Mouse (Mus musculus) frontal cortex, adult (tissue): ENCODE measurements around the gene Casp3.

Experiments used
- ATAC-seq: cut with Nextera tagmentation; 2 replicates; pipeline ENCODE4 v1.9.2; 2017; ENCODE audit warnings: mild to moderate bottlenecking, moderate library complexity, mixed read lengths; ENCODE audit not compliant: low TSS enrichment

The Casp3 gene

DNA sequence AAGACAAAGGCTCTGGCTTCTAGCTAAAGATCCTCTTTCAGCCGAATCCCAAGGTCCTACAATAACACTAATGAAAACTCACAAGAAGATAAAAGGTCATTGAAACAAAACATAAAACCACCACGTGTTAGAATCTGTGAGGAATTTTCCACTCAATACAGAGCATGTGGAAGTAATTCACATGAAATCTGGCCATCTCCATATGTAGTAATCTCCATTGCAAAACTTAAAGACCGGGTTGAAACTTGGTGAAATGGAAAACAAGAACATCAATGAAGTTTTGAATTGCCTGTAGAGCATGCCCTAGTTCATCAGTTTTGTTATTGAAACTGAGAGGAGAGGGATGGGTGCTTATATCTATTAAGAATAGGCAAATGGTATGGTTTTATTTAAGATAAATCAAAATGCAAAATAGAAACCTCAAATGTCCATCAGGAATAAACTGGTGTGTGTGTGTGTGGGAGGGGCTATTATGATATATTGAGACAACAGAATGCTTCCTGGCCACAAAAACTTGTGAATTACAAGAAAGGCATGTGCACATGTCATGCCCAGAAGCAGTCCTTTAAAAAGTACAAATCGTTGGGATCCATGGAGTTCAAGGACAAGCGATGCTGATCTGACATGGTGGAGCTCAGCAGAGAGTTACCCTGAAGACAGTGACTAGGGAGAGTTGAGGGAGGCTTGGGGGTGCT is 63.7 kb downstream of the Casp3 start:
- ATAC-seq = no peak

DNA sequence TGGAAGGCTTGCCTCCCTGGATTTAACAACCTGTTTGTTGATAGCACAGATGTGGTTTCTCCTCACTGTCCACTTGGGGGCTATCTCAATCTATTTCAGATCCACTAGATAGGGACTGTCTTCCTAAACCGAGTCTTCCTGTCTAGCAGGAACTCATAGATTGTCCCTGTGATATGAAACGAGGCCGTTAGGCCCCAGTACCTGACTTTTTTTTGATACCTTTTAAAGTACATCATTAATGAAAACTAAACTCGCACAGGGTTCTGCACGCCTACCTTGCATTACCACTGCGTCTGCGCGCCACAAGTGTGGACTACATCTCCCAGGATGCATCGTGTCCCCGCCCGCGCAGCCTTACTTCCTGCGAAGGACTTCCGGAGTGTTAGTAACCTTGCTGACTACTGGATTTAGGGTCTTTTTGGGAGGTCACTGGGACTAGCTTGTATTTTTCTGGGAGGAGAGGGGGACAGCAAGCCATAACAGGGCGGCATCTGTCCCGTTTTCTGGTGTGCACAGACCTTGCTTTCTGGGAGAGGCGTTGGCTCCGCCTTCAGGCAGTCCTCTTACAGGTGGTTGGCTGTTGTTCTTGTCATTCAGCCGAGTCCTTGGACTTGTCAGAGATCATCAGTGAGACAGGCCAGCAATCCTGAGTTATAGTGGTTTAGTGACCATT is 69.7 kb downstream of the Casp3 start:
- ATAC-seq = peak; percentile 99
